Mouse (Mus musculus) gastrocnemius, postnatal 4 days (tissue): Measurements from ENCODE around the gene Supt4a. TPM values are rescaled to one million over a fixed set of nuclear protein-coding genes. Genes with fewer than 3 reads are reported as not detected.
A peak's percentile ranks its signal among the peaks of the same experiment; 100 is the strongest.

Experiments used
- DNase-seq, 2 experiments: peaks; one replicate each; pipeline ENCODE4 v3.0.0; 2021 to 2022; ENCODE audit warnings: low spot score in 2 of 2, mixed read lengths in 2 of 2
- total RNA-seq, 2 experiments: library from RNA; stranded (reverse); gene quantifications; 2 replicates each; pipeline ENCODE4 v1.2.3; 2021

The Supt4a gene
- total RNA-seq, 2 experiments from 2014 or later, result 52.1 to 55.5 TPM

- no peak for DNase-seq
Measured at GRCm38 (mm10) chr11:87750521-87750920, 13.2 kb downstream of the Supt4a start.

- no peak for DNase-seq
Measured at GRCm38 (mm10) chr11:87751031-87751430, 13.7 kb downstream of the Supt4a start.

GRCm38 (mm10) chr11:87751491-87751966, 14.2 kb downstream of the Supt4a start:
- DNase-seq, result no peak

GRCm38 (mm10) chr11:87752307-87752706, 15.0 kb downstream of the Supt4a start:
- no peak for DNase-seq

- DNase-seq, result no peak
Measured at GRCm38 (mm10) chr11:87753255-87753654, 15.9 kb downstream of the Supt4a start.

GRCm38 (mm10) chr11:87753891-87754501, 16.6 kb downstream of the Supt4a start:
- no peak for DNase-seq

GRCm38 (mm10) chr11:87754603-87755002, 17.3 kb downstream of the Supt4a start:
- no peak for DNase-seq

GRCm38 (mm10) chr11:87755360-87756017, 18.1 kb downstream of the Supt4a start:
- peak in 1 of 2 experiments; percentile 53 for DNase-seq

GRCm38 (mm10) chr11:87756251-87756820, 19.0 kb downstream of the Supt4a start:
- no peak for DNase-seq

- DNase-seq, result no peak
Measured at GRCm38 (mm10) chr11:87757001-87757954, 19.9 kb downstream of the Supt4a start.

GRCm38 (mm10) chr11:87758161-87758911, 21.0 kb downstream of the Supt4a start:
- DNase-seq, result no peak

GRCm38 (mm10) chr11:87758957-87759608, 21.7 kb downstream of the Supt4a start:
- DNase-seq, result no peak

GRCm38 (mm10) chr11:87759609-87760005, 22.3 kb downstream of the Supt4a start:
- DNase-seq, result no peak

- no peak for DNase-seq
Measured at GRCm38 (mm10) chr11:87760301-87761081, 23.1 kb downstream of the Supt4a start, which contains the start of gene Tspoap1. Tspoap1 (plus strand) TSS chr11:87760541.

GRCm38 (mm10) chr11:87761181-87761721, 23.9 kb downstream of the Supt4a start:
- DNase-seq, result no peak

GRCm38 (mm10) chr11:87761806-87762701, 24.7 kb downstream of the Supt4a start:
- no peak for DNase-seq

GRCm38 (mm10) chr11:87762702-87763385, 25.5 kb downstream of the Supt4a start:
- DNase-seq, result no peak
